Mouse (Mus musculus): Measurements from ENCODE around the gene Slc48a1. TPM values are rescaled to one million over a fixed set of nuclear protein-coding genes. Genes with fewer than 3 reads are reported as not detected.

The Slc48a1 gene
- 54.5 and 66.0 TPM in 2 replicates for polyA plus RNA-seq (2015; fragmentation: Nextera tagmentation; extraction: Ambion mirVana)

DNA sequence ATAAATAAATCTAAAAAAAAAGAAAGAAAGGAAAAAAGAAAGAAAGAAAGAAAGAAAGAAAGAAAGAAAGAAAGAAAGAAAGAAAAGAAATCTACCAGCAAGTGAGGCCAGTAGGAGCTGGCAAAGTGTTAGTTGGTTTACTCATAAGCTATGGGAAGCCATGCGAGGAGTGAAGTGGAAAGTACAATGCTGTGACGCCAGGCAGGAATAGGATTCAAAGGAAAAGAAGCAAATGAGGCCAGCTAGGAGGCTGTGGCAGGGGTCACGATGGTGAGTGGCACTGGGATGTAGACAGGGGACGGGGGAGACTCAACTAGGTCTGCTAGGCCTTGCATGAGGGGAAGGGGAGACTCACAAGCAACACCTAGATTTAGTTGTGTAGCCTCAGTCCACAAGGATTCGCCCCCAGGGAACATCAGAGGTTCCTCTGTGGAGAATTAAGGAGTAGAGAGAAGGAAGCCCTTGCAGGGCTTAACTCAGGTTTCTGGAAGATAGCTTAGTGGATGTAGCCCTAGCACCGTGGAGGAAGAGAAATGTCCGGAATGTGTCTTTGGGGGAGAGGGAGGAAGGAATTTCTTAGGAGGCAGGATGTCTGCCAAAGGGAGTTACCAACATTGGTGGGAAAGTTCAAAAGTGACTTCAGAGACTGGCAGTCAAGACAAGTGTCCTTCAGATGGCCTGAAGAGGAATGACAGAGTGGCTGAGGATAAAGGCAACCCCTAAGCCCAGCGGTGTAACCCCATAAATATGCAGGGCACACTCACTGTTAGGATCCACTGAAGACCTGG is at the start of gene Slc48a1:
Gene Slc48a1 (plus strand): TSS at position 210 of the 788 bp plus-strand sequence.
- H3K9me3 ChIP-seq, result no peaks in the 10 kb centered on the region
- ATAC-seq (ENCODE audit: low read depth), result no peak
- no peak within 1 kb of the TSS for H3K9ac ChIP-seq
- WGBS, result 77% methylated on average over 8 of the region's 8 CpGs
- H3K4me2 ChIP-seq, result no peak within 1 kb of the TSS
- peaks cover 25% of the 10 kb centered on the region for H3K27me3 ChIP-seq
- H3K4me3 ChIP-seq, result no peak within 1 kb of the TSS
- H3K36me3 ChIP-seq, result no peaks in the 10 kb centered on the region
- peaks cover 17% of the 10 kb centered on the region for H3K4me1 ChIP-seq (replicated peaks)
- H3K27ac ChIP-seq (replicated peaks), result no peak within 1 kb of the TSS

DNA sequence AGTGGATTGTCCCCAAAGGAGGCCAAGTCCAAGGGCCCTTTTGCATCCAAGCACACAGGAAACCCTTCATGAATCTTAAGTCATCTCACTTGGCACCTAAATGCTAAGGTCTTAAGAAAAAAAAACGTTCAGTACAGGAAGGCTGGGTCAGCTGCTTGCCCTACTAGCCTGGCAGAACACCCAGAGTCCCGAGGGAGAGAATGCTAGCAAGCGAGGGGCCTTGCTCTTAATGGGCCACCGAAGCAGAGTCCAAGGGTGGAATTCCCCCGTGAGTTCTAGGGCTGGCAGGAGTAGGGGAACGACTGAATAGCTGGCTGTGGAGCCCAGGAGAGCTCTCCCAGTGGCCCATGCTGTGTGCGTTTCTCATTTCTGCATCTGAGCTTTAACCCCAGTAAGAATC is 49.5 kb upstream of the Slc48a1 start:
- Histone ChIP-seq H3K36me3 (no peaks in the 10 kb centered on the region), H3K4me1 (replicated peaks) (no peaks in the 10 kb centered on the region), H3K4me2 (no peak overlapping the region), H3K27ac (replicated peaks) (no peak overlapping the region), H3K4me3 (no peak overlapping the region), H3K27me3 (no peaks in the 10 kb centered on the region), H3K9ac (no peak overlapping the region), H3K9me3 (no peaks in the 10 kb centered on the region)
- WGBS, result 57% methylated on average over 7 of the region's 7 CpGs
- ATAC-seq (ENCODE audit: low read depth), result no peak

GRCm38 (mm10) chr15:97730365-97730764 is 48.0 kb upstream of the Slc48a1 start:
- no peak overlapping the region for H3K4me2 ChIP-seq
- no peaks in the 10 kb centered on the region for H3K4me1 ChIP-seq (replicated peaks)
- H3K27ac ChIP-seq (replicated peaks), result no peak overlapping the region
- WGBS, result 56% methylated on average over 6 of the region's 6 CpGs
- no peak overlapping the region for H3K9ac ChIP-seq
- no peak for ATAC-seq (ENCODE audit: low read depth)
- H3K4me3 ChIP-seq, result no peak overlapping the region
- H3K36me3 ChIP-seq, result no peaks in the 10 kb centered on the region
- no peaks in the 10 kb centered on the region for H3K9me3 ChIP-seq
- H3K27me3 ChIP-seq, result no peaks in the 10 kb centered on the region

DNA sequence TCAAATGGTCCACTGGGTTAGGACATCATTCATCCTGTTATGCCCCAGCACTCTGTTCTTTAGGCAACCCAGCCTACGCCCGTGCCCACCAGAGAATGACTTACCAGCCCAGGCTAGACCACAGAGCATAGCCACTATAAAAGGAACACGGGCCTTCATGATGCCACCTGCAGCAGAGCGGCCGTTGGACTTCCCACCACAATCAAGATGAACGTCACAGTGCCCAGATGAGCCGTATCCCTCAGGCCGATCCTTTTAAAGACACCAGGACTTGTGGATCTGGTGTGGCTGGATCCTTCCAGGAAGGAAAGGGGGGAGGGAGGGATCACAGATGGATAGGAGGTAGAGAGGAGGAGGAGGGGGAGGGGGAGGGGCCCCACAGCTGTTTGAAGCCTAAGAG is 47.2 kb upstream of the Slc48a1 start, which contains the start of gene Endou:
Gene Endou (minus strand): TSS at position 229 of the 400 bp plus-strand sequence.
- no peak within 1 kb of the TSS for H3K9ac ChIP-seq
- no peak within 1 kb of the TSS for H3K4me2 ChIP-seq
- H3K27me3 ChIP-seq, result no peaks in the 10 kb centered on the region
- WGBS, result 94% methylated on average over 8 of the region's 8 CpGs
- no peak within 1 kb of the TSS for H3K27ac ChIP-seq (replicated peaks)
- no peaks in the 10 kb centered on the region for H3K4me1 ChIP-seq (replicated peaks)
- no peak within 1 kb of the TSS for H3K4me3 ChIP-seq
- ATAC-seq (ENCODE audit: low read depth), result no peak
- H3K9me3 ChIP-seq, result no peaks in the 10 kb centered on the region
- no peaks in the 10 kb centered on the region for H3K36me3 ChIP-seq

DNA sequence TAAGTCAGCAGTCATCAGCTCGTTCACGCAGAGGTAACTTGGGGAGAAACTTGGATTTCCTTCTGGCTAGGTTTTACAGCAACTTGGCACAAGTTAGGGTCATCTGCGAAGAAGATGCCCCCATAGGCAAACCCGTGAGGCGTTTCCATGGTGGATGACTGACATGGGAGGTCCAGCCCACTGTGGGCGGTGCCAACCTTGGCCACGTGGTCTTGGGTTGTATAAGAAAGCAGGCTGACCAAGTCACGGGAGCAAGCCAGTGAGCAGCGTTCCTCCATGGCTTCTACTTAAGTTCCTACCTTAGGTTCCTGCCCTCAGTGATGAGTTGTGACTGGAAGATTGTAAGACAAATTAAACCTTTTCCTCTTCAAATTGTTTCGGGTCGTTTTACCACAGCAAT is 46.3 kb upstream of the Slc48a1 start:
- Histone ChIP-seq H3K4me3 (no peak overlapping the region), H3K9me3 (no peaks in the 10 kb centered on the region), H3K4me1 (replicated peaks) (no peaks in the 10 kb centered on the region), H3K27me3 (no peaks in the 10 kb centered on the region), H3K4me2 (no peak overlapping the region), H3K36me3 (no peaks in the 10 kb centered on the region), H3K9ac (no peak overlapping the region), H3K27ac (replicated peaks) (no peak overlapping the region)
- ATAC-seq (ENCODE audit: low read depth), result no peak
- 91% methylated on average over 11 of the region's 11 CpGs for WGBS

GRCm38 (mm10) chr15:97738923-97739322 is 39.4 kb upstream of the Slc48a1 start:
- H3K4me3 ChIP-seq, result no peak overlapping the region
- H3K9me3 ChIP-seq, result no peaks in the 10 kb centered on the region
- WGBS, result 93% methylated on average over 7 of the region's 7 CpGs
- H3K27ac ChIP-seq (replicated peaks), result no peak overlapping the region
- H3K4me1 ChIP-seq (replicated peaks), result peaks cover 8% of the 10 kb centered on the region; the same call in 1 of the 2 replicates
- H3K4me2 ChIP-seq, result no peak overlapping the region
- ATAC-seq (ENCODE audit: low read depth), result no peak
- H3K9ac ChIP-seq, result no peak overlapping the region
- no peaks in the 10 kb centered on the region for H3K36me3 ChIP-seq
- no peaks in the 10 kb centered on the region for H3K27me3 ChIP-seq

GRCm38 (mm10) chr15:97740283-97740732 is 38.0 kb upstream of the Slc48a1 start:
- no peak overlapping the region for H3K27ac ChIP-seq (replicated peaks)
- H3K4me3 ChIP-seq, result no peak overlapping the region
- H3K9ac ChIP-seq, result no peak overlapping the region
- H3K9me3 ChIP-seq, result no peaks in the 10 kb centered on the region
- no peak overlapping the region for H3K4me2 ChIP-seq
- peaks cover 19% of the 10 kb centered on the region for H3K4me1 ChIP-seq (replicated peaks)
- 85% methylated on average over 9 of the region's 9 CpGs for WGBS
- ATAC-seq (ENCODE audit: low read depth), result no peak
- no peaks in the 10 kb centered on the region for H3K36me3 ChIP-seq
- no peaks in the 10 kb centered on the region for H3K27me3 ChIP-seq

DNA sequence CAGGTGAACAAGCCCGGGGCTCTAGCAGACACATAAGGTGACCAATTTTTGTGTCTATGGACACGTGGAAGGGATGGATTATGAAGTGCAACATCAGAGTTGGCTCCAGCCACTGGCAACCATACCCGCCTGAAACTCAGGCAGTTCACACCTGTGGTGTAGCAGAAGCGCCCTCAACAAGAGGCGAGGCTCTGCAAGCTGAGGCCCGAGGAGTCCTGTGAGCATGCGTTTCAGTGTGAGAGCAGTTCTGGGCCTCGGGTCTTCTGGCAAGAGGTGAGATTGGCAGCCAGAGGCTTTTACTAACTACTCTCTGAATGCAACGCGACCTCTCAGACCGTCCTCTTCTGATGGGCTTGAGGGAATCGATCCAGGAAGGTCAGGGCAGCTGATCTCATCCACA is 36.7 kb upstream of the Slc48a1 start:
- Histone ChIP-seq H3K4me2 (no peak overlapping the region), H3K27ac (replicated peaks) (no peak overlapping the region), H3K4me3 (no peak overlapping the region), H3K4me1 (replicated peaks) (peaks cover 25% of the 10 kb centered on the region), H3K36me3 (no peaks in the 10 kb centered on the region), H3K27me3 (no peaks in the 10 kb centered on the region), H3K9me3 (no peaks in the 10 kb centered on the region), H3K9ac (no peak overlapping the region)
- ATAC-seq (ENCODE audit: low read depth), result no peak
- 83% methylated on average over 12 of the region's 12 CpGs for WGBS

GRCm38 (mm10) chr15:97742074-97742473 is 36.2 kb upstream of the Slc48a1 start:
- H3K9me3 ChIP-seq, result no peaks in the 10 kb centered on the region
- WGBS, result 60% methylated on average over 7 of the region's 7 CpGs
- H3K36me3 ChIP-seq, result no peaks in the 10 kb centered on the region
- no peak overlapping the region for H3K9ac ChIP-seq
- H3K4me2 ChIP-seq, result no peak overlapping the region
- ATAC-seq (ENCODE audit: low read depth), result no peak
- H3K27ac ChIP-seq (replicated peaks), result no peak overlapping the region
- peaks cover 25% of the 10 kb centered on the region for H3K4me1 ChIP-seq (replicated peaks)
- no peaks in the 10 kb centered on the region for H3K27me3 ChIP-seq
- no peak overlapping the region for H3K4me3 ChIP-seq

DNA sequence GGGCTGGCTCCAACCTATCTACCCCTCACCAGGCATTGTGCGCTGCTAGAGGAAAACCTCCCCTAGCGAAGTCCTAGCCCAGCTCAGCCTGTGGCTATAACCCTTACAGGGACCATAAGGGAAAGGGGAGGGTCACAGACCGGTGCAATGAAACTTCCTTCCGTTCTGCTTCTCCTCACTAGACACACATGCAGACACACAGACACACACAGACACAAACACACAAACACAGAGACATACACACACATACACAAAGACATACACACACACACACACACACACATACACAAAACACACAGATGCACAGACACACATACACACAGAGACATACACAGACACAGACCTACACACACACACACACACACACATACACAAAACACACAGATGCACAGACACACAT is 35.7 kb upstream of the Slc48a1 start:
- Histone ChIP-seq H3K36me3 (no peaks in the 10 kb centered on the region), H3K9me3 (no peaks in the 10 kb centered on the region), H3K27me3 (no peaks in the 10 kb centered on the region), H3K9ac (no peak overlapping the region), H3K4me3 (no peak overlapping the region), H3K4me2 (no peak overlapping the region), H3K4me1 (replicated peaks) (peaks cover 25% of the 10 kb centered on the region), H3K27ac (replicated peaks) (no peak overlapping the region)
- 79% methylated on average over 4 of the region's 4 CpGs for WGBS
- no peak for ATAC-seq (ENCODE audit: low read depth)

DNA sequence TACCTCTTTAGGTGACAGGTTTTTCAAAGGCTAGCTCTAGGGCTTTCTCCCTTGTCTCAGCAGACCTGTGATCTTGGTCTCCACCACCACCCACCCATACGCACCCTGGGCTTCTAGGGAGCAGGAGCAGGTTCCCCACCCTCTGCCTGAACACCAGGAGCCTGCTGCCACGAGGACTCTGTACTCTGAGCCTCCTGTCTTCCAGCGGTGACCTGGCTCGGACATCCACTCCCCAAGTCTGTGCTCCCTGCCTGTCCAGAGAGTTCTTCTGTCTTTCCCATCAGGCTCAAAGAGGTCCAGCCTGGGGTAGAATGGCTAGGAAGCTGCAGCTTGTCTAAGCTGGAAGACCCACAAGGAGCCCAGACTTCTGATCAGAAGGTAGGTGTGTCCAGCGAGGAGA is 35.1 kb upstream of the Slc48a1 start:
- H3K4me1 ChIP-seq (replicated peaks), result peaks cover 28% of the 10 kb centered on the region
- no peak for ATAC-seq (ENCODE audit: low read depth)
- no peak overlapping the region for H3K9ac ChIP-seq
- no peak overlapping the region for H3K27ac ChIP-seq (replicated peaks)
- H3K36me3 ChIP-seq, result no peaks in the 10 kb centered on the region
- H3K4me2 ChIP-seq, result no peak overlapping the region
- H3K27me3 ChIP-seq, result no peaks in the 10 kb centered on the region
- H3K9me3 ChIP-seq, result no peaks in the 10 kb centered on the region
- 88% methylated on average over 5 of the region's 5 CpGs for WGBS
- H3K4me3 ChIP-seq, result no peak overlapping the region

GRCm38 (mm10) chr15:97743961-97744525 is 34.3 kb upstream of the Slc48a1 start:
- Histone ChIP-seq H3K9ac (no peak overlapping the region), H3K27ac (replicated peaks) (peak overlapping the region; percentile 42; the same call in 1 of the 2 replicates), H3K9me3 (no peaks in the 10 kb centered on the region), H3K4me3 (no peak overlapping the region), H3K27me3 (no peaks in the 10 kb centered on the region), H3K4me1 (replicated peaks) (peaks cover 37% of the 10 kb centered on the region), H3K36me3 (no peaks in the 10 kb centered on the region), H3K4me2 (no peak overlapping the region)
- WGBS, result 72% methylated on average over 12 of the region's 12 CpGs
- no peak for ATAC-seq (ENCODE audit: low read depth)
